Mouse (Mus musculus) heart, adult 18-20 months (tissue): Measurements from ENCODE around the gene Snrpc. TPM values are rescaled to one million over a fixed set of nuclear protein-coding genes. Genes with fewer than 3 reads are reported as not detected.
A peak's percentile ranks its signal among the peaks of the same experiment; 100 is the strongest.

ENCODE experiments used
- DNase-seq, 2 experiments: peaks; one replicate each; pipeline ENCODE4 v3.0.0; 2021 to 2022; ENCODE audit warnings: mixed read lengths in 1 of 2
- total RNA-seq, 2 experiments: library from RNA; stranded (reverse); gene quantifications; 2 replicates each; pipeline ENCODE4 v1.2.3; 2021

The Snrpc gene
- total RNA-seq, 2 experiments from 2014 or later: 46.0 to 50.6 TPM

DNA sequence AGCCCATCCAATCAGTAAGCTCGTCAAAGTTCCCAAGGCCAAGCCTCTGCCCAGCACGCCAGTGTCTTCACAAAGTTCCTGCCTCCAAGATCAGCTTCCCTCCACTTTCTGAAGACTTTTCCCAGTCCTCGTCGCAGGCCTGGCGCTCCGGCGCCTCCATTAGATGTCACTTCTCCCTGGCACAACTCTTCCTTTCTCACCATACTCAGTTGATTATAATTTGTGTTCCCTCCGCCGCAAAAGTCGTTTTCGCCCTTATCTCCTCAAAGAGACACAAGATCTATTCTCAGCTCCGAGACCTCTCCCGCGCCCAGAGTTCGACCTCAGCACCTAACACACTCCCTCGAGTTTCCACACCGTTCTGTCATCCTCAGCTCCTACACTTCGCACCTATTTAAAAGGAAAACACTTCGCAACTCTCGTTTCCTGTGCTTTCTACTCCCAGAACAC, 18.4 kb upstream of the Snrpc start:
- peak in 1 of 2 experiments; percentile 42 for DNase-seq

DNA sequence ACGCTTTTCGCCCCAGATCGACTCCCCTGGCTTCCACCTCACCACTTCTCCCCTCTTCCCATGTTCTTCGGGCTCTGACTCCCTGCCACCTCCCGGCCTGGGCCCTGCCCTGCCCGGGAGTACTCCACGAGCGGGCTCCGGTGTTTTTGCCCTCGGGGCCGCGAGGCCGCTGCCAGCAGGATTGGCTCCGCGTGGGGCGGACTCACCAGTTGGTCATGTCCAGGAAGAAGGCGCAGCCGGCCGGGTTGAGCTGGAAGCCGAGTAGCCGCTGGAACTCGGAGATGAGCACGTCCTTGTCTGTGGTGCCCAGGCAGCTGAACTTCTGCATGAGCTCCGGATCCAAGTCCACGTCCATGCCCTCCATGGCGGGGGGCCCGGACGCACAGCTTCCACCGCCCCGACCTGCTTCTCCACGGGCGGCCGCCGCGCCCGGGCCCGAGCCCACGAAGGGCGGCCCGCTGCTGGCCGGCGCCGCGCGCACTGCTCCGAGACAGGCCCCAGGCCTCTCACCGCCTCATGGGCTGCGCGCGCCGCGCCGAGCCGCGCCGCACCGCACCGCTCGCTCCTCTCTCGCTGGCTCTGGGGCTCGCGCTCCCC, 17.9 kb upstream of the Snrpc start:
- DNase-seq: peak in 1 of 2 experiments; percentile 75

DNA sequence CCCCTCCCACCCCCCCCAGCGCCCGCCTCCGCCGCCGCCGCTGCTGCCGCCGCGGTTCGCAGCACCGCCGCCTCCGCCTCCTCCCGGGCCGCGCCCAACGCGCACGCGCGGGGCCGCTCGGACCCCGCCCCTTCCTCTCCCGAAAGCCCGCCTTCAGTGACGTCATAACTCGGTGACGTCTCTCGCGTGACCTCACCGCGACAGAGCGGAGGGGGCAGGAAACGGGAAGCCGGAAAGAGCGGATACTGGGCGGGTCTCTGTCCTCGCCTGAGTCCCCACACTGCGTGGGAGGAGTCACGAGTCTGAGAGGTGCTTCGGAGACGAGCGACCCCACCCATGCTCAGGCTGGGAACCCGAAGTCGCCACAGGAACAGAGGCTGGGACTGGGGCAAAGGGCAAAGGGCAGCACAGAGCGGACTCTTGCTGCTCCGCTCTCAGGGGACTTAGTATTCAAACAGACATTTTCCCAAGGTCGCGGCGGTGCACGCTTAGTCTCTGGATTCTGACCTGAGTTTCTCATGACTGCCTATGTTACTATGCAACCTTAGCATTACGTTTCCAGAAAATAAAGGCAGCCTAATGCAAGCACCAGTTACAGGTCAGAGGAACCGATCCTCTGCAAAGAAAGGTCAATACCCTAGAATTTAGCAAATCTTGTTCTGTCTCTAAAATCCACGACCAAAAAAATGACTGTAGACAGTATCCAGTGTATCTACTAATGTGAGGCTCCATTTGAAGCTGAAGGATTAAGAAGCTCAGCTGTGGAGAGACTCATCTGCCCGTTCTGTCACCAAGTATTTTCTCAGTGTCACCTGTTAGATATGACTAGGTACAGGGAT, 17.2 kb upstream of the Snrpc start, which contains the start of gene D17Wsu92e:
TSS of gene D17Wsu92e (minus strand) at position 81 of the 839 bp plus-strand sequence.
- DNase-seq: peak; percentile 99

DNA sequence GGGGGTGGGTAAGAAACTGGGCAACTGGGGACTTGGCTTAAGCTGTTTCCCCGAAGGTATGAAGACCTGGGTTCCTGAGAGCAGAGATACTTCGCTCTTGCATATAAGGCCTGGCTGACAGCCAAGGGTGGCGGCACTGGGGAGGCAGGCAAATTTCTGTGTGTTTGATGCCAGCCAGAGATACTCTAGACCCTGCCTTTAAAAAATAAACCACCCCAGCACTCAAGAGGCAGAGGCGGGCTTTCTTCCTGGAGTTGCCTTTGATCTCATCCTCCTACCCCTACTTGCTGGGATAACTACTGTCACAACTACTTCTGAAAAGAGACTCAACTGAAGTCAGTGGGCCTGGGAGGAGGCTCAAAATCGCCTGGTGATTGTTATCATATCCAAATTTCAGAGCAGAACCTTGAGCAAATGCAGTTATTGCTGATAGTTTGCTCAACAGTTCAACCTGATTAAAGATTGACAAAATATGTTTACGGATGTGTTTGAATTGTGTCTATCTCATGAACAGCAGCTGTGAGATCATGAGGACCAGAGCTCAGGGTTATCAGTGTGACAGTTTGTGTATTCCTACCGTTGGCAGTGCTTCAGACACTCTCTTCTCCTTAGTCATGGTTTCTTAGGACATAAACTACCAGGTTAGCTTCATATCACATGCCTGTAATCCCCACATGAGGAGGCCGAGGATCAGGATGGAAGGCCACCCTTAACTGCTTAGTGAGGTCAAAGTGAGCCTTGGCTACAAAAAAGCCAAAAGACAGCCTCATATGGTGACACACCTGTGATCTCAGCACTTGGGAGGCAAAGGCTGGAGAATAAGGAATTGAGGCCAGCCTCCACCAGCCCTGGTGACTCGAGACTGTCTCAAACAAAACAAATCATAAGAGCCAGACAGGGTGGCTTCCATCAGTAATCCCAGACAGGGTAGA, 16.3 kb upstream of the Snrpc start:
- peak in 1 of 2 experiments; percentile 42 for DNase-seq

DNA sequence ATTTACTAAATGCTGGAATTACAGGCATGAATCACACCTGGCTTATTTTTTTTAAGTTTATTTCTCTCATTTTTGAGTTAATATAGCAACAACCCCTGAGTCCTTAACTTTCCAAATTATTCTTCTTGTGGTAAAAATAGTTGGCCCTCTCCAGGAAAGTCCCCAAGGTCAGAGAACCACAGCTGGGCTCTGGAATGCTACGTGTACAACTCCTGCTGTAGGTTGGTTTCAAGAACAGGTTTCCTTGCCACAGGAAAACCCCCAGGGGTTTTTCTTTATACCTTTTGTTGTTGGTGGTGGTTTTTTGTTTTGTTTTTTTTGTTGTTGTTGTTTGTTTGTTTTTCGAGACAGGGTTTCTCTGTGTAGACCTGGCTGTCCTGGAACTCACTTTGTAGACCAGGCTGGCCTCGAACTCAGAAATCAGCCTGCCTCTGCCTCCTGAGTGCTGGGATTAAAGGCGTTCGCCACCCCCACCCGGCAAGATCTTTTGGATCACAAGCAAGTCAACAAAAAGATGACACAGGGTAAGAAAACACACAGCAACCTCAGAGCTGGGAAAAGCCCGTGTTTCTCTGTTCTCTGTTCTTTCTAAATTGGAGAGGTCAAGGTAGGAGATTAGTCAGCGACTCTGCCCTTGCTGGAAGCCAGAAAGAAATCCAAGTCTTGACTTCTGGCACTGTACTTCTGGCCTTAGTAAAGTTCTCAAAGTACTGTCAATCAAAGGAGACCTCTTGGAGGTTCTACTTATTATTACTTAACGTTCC, 14.6 kb upstream of the Snrpc start:
- DNase-seq: no peak

DNA sequence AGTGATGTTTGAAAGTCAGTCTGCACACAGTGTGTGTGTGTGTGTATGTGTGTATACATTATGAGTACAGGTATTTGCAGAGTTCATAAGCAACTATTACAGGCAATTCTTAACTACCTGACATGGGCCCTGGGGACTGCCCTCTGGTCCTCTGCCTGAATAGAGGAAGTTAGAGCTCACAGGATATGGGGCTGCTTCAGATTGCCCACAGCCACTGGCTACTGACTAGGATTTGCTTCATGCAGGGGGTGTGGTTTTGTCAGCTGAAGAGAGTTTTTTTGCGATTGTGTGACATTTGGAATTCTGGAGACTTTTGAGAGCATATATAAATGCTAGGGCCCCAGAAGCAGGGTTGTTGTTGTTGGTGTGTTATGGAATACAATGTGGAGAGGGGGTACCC, 13.0 kb upstream of the Snrpc start:
- no peak for DNase-seq

DNA sequence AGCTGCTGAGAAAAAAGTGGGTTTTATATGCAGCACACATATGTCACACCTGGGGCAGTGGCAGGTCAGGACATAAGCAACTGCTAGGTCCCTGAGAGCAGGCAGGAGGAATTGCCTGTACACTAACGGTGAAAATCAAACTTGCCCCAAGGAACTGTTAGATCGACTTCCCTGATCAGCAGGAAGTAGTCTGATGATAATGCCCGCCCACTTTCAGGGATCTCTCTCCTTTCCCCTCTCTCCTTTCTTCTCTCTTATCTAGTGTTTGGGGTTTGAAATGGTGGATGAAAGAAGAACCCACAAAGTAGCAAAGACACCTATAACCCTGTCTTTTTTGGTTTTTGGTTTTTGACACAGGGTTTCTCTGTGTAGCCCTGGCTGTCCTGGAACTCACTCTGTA, 12.4 kb upstream of the Snrpc start:
- no peak for DNase-seq

DNA sequence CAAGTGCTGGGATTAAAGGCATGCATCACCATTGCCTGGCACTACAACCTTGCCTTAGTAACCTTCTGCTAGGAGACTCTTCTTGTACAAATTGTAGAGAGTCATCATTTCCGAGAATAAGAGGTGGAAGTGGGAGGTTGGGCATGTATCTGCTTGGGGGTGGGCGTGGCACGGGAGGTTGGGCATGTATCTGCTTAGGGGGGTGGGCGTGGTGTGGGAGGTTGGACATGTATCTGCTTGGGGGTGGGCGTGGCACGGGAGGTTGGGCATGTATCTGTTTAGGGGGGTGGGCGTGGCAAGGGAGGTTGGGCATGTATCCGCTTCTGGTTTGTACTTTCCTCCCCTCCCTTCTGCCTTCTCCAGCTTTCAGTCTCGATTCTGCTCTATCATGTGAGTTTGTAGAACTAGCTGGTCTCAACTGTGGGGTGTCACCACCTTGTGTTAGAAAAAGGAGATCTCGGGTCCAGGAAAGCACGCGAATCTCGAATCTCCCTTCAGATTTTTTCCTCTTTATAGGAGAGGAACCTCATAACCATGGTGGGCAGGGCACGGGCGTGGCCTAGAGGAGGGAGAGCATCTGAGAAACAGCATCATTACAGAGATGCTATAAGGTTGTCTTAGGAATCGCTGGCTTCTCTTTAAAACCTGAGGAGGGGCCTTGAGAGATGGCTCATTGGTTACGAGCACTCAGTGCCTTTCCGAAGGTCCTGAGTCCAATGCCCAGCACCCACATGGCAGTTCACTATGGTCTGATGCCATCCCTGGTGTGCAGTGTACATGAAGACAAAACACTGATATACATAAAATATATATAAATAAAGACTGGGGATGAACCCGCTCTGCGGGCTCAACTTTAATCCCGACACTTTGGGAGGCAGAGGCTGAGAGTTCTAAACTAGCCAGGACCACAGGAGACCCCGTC, 11.7 kb upstream of the Snrpc start:
- peak; percentile 67 to 78 for DNase-seq

DNA sequence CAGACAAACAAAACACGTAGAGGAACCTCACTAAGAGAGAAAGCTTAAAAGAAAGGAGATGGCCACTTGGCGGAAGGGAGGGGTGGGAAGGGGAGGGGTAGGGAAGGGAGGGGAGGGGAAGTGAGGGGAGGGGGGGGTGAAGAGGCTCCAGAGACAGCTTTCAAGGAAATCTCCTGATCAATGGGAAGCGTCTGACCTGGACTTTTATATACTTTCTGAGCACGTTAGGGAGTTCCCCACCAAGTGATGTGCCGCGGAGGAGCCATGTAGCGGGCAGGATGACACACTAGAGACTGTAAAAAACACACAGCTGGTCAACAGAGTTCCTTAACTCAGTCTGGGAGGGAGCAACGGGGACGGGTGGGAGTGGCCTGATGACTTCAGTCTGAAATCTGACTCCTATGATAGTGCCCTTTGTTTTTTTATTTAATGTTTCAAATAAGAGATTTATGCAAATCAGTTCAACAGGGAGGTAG, 11.0 kb upstream of the Snrpc start:
- DNase-seq: peak; percentile 58 to 71

DNA sequence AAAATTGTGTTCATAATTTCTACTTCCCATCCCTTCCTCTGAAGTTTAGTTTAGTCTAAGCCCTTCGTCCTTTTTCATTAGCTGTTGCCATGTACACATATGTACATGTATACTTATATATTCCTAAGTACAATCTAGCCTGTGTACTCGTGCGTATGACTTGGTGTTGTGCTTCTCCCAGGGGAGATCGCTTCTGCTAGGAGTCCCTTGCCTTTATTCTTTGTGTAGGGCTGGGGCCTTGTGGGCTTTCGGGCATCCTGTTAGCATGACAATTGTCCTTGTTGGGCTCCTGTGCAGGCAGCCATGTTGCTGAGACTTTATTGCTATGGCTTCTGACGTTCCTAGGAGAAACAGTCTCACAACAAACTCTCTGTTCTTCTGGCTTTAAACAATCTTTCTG, 10.4 kb upstream of the Snrpc start:
- no peak for DNase-seq

DNA sequence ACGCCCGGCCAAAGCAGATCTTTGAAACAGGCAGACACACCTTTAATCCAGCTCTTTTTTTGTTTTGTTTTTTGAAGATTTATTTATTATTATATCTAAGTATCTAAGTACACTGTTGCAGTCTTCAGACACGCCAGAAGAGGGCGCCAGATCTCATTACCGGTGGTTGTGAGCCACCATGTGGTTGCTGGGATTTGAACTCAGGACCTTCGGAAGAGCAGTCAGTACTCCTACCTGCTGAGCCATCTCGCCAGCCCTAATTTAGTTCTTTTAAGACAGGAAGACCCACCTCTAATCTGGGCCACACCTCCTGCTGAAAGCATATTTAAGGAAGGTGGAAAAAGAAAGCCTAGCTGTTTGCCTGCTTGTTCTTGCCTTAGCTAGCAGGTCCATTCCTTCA, 7.5 kb upstream of the Snrpc start:
- DNase-seq: no peak

DNA sequence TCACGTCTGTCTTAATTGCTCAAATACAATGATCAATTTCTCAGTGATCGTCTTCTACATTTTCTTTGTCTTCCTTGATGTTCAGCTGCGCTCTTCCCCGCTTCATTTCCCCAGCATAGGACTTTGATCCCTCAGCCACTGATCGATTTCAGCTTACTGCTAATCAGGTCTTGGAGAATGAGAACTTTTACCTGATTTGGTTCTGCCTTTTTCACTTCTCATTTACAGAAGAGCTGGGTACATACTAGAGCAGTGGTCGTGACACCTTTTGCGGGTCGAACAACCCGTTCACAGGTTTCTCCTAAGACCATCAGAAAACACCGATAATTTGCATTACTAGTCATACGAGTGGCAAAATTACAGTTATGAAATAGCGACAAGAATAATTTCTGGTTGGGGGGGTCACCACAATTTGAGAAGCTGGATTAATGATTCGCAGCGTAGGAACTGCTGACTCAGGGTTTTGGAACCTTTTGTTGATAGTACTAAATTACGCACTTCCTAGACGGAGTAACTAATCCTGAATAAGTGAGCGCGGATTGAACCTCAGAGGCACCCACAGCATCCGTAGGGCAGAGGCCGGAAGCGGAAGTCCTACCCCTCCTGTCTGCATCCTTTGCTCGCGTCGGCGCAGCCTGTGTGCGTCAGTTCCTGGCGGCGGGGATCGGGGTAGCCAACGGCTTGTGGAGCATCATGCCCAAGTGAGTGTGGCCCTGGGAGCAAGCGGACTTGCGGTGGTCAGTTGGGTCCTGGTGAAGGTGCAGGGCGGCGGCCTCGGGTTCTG, 1.7 kb downstream of the Snrpc start:
- peak; percentile 98 to 99 for DNase-seq

DNA sequence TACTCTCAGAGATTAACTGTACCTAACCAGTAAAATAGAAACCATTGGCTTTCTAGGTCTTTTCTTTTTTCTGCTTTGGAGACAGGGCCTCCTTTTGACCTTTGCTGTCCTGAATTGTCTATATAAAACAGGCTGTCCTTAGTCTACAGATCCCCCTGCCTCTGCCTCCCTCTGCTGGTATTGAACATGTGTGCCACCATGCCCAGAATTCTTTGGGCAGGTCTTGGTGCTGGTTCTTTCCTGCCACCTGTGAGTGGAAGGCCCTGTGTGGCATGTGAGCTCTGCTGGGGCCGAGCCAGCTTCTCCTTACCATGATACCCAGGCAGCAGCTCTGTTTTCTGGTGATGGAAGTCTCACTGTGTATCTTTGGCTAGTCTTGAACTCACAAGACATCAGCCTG, 10.4 kb downstream of the Snrpc start:
- no peak for DNase-seq

DNA sequence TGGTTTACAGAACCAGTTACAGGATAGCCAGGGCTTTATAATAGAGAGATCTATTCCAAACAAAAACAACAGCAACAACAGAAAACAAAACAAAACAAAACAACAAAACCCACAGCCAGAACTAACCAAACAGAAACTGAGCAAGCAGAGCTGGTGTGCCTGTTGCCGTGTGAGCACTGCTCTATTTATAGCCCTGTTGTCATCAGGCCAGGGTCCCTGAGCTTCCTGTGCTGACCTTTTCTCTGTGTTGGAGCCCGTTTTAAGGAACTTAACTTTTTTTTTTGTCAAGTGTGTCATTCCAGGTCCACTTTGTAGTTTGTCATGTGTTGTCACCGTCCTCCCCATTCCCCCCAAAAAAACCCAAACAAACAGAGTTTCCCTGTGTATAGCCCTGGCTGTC, 13.1 kb downstream of the Snrpc start:
- DNase-seq: peak; percentile 27 to 55

DNA sequence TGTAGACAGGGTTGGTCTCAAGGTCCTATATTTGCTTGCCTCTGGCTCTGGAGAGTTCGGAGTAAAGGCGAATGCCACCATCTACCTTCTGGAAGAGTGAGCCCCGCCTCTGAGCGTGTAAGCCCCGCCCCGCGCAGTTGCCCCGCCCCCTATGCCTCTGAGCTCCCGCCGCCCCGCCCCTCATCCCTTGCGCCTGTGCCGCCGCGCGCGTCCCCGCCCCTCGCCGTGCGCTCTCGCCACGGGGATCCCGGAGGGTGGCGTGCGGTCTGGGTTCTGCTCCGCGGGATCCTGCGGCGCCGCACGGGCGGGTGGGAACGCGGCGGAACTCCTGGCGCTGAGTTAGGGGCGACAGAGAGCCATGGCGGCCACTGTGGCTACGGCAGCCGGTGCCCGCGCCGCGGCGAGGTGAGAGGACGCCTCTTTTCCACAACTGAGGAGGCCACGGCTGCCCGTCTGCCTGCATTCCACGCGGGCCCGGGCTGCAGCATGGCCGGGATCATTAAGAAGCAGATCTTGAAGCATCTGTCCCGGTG, 18.4 kb downstream of the Snrpc start, which contains the start of gene Uhrf1bp1:
TSS of gene Uhrf1bp1 (plus strand) at position 177 of the 533 bp plus-strand sequence.
- peak; percentile 80 to 82 for DNase-seq

DNA sequence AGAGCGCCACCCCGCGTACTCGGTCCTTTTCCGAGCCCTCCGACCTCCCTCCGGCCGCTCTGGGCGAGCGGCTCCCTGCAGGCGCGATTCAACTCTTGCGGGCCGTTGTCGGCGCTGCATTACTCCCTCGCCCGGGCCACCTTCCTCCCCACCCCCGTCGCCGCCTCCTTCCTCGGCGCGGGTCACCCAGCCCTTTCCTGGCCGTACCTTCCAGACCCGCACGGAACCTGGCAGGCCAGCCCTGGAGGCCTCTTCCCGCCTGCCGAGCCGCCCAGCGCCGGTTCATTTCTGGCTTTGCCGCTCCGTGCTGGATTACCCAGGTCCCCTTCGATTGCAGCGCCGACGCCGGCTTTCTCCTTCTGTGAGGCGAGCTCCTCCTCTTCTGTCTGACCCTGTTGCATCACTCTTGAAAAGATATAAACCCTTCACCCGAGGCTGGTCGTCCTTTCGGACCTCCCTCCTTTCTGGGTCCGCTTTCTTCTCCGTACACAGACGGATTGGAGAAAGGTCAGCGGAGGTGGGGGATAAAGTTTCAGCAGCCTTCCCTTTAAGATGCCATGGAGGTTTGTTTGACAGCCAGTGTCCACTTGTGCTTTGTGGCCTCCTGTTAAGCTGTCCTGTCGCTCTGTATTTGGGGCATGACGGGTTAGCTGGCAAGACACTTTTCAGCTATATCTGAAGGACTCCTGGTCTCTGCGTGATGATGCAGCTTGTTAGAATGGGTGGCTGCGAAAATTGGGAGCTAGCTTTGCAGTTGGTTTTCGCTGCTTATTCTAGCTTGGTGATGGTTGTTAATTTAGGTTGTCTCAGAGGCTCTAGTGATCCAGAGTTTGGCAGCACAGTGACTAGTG, 19.1 kb downstream of the Snrpc start:
- peak; percentile 57 to 76 for DNase-seq

DNA sequence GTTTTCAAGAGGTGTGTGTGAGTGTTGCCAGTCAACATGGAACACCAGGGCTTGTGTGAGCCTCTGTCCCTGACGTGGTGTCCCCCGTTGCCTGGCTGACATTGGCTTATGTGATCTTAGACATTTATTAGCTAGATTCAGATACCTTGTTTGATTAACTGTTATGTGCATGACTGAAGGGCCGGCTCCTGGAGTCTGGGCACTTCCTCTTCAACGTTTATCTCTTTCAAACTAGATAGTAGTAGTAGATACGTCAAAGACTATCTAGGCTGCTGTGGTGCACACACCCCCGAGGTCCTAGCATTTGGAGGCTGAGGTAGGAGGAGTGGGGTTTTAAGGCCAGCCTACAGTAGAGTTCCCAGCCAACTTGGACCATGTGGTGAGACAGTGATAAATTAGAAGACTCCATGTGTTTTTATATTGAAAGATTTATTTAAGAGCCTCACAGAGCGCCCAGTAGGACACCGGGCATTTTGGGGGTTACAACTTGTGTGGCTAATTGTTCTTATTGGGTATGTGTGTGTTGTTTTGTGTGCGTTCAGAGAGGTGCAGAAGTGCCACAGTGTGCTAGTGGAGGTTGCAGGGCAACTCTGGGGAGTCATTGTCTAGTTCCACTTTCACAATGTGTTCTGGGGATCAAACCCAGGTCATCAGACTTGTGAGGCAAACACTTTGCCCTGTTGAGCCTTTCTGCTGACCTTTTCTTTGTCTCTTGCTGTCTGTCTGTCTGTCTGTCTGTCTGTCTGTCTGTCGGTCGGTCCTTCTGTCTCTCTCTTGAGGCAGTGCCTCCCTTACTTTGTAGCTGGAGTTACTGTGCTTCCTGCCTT, 19.9 kb downstream of the Snrpc start:
- DNase-seq: peak in 1 of 2 experiments; percentile 18
